Mouse (Mus musculus) intestine, embryonic 16.5 days (tissue): Measurements from ENCODE around the gene Epas1. TPM values are rescaled to one million over a fixed set of nuclear protein-coding genes. Genes with fewer than 3 reads are reported as not detected.

ENCODE experiments used
- ATAC-seq: fragments of 200-750 bp; cut with Nextera tagmentation; 2 replicates; pipeline ENCODE4 v1.8.0; 2017; ENCODE audit warnings: moderate TSS enrichment, moderate library complexity
- H3K27ac ChIP-seq: fragments of 300-500 bp; sonication (generic); 2 replicates; pipeline ENCODE4 v1.5.1; 2014; ENCODE audit warnings: mild to moderate bottlenecking, low read length
- H3K27me3 ChIP-seq: fragments of 300-500 bp; sonication (generic); replicated peaks from 2 replicates; pipeline ENCODE4 v1.6.1; 2014; ENCODE audit warnings: low read length, control low read depth, mixed read lengths; ENCODE audit not compliant: control insufficient read depth, insufficient read depth
- H3K36me3 ChIP-seq: fragments of 300-500 bp; sonication (generic); 2 replicates; pipeline ENCODE4 v1.6.1; 2014; ENCODE audit warnings: low read length, control low read depth; ENCODE audit not compliant: control insufficient read depth, insufficient read depth
- H3K4me1 ChIP-seq: fragments of 300-500 bp; sonication (generic); 2 replicates; pipeline ENCODE4 v1.6.1; 2014; ENCODE audit warnings: low read length, control low read depth, mixed read lengths; ENCODE audit not compliant: control insufficient read depth, insufficient read depth
- H3K4me2 ChIP-seq: fragments of 300-500 bp; sonication (generic); 2 replicates; pipeline ENCODE4 v1.6.1; 2014; ENCODE audit warnings: low read depth, low read length, control low read depth
- H3K4me3 ChIP-seq: fragments of 300-500 bp; sonication (generic); 2 replicates; pipeline ENCODE4 v1.5.1; 2014; ENCODE audit warnings: mild to moderate bottlenecking, low read length
- H3K9ac ChIP-seq: fragments of 300-500 bp; sonication (generic); 2 replicates; pipeline ENCODE4 v1.6.1; 2014; ENCODE audit warnings: low read depth, low read length
- H3K9me3 ChIP-seq: fragments of 300-500 bp; sonication (generic); 2 replicates; pipeline ENCODE4 v1.6.1; 2016; ENCODE audit warnings: low read length, control low read depth; ENCODE audit not compliant: control insufficient read depth
- WGBS: fragments of 180-500 bp; shearing (Covaris S2); extraction: QIAGEN DNeasy Blood & Tissue Kit; methylation state at CpG from one replicate; pipeline ENCODE4 v1.1.7; 2014; 5-methylcytosine and 5-hydroxymethylcytosine counted together
- polyA plus RNA-seq: library from polyadenylated mRNA; unstranded; fragments of >200 nt; fragmentation: Nextera tagmentation; extraction: Ambion mirVana; gene quantifications from 2 replicates; pipeline ENCODE4 v1.2.1, GENCODE M21; 2015

The Epas1 gene
- polyA plus RNA-seq, 1 experiment from 2014 or later: 4.0 TPM

DNA sequence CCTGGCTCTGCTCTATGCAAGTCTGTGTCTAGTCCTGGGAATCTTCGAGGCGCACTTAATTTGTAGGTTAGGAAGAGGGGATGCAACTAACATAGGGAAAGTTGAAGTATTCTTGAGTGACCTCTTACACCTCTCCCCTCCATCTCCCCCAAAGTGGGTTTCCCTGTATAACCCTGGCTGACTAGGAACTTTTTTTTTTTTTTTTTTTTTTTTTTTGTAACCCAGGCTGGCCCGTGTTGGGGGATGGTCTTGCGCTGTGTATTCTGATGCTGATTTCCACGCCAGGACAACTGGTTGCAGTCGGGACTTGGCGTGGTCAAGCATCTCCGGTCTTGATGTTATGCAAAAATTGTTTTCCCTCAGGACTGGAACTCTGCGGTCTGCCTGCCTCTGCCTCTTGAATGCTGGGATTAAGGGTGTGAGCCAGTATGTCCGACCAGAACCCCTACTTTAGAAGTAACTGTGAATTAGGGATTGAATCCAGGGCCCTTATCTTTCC lies 2.1 kb upstream of the Epas1 start:
- ATAC-seq: no peak
- peaks cover 20% of the 10 kb centered on the region for H3K27me3 ChIP-seq
- no peaks in the 10 kb centered on the region for H3K9me3 ChIP-seq
- WGBS: 78% methylated on average over 10 of the region's 10 CpGs
- H3K27ac ChIP-seq: no peak overlapping the region
- no peak overlapping the region for H3K9ac ChIP-seq
- no peaks in the 10 kb centered on the region for H3K36me3 ChIP-seq
- H3K4me3 ChIP-seq: no peak overlapping the region
- H3K4me1 ChIP-seq: peaks cover 12% of the 10 kb centered on the region; the same call in 1 of the 2 replicates
- H3K4me2 ChIP-seq: no peak overlapping the region

- no peaks in the 10 kb centered on the region for H3K36me3 ChIP-seq
- H3K4me3 ChIP-seq: peak overlapping the region; percentile 61
- H3K4me2 ChIP-seq: peak overlapping the region; percentile 91
- H3K9ac ChIP-seq: peak overlapping the region; percentile 61
- H3K4me1 ChIP-seq: peaks cover 12% of the 10 kb centered on the region; the same call in 1 of the 2 replicates
- H3K27me3 ChIP-seq: peaks cover 23% of the 10 kb centered on the region
- under 1% methylated on average over 55 of the region's 55 CpGs for WGBS
- H3K9me3 ChIP-seq: no peaks in the 10 kb centered on the region
- H3K27ac ChIP-seq: no peak overlapping the region
- ATAC-seq: peak; percentile 75
Observed at GRCm38 (mm10) chr17:86753931-86754805, 668 bp downstream of the Epas1 start.

DNA sequence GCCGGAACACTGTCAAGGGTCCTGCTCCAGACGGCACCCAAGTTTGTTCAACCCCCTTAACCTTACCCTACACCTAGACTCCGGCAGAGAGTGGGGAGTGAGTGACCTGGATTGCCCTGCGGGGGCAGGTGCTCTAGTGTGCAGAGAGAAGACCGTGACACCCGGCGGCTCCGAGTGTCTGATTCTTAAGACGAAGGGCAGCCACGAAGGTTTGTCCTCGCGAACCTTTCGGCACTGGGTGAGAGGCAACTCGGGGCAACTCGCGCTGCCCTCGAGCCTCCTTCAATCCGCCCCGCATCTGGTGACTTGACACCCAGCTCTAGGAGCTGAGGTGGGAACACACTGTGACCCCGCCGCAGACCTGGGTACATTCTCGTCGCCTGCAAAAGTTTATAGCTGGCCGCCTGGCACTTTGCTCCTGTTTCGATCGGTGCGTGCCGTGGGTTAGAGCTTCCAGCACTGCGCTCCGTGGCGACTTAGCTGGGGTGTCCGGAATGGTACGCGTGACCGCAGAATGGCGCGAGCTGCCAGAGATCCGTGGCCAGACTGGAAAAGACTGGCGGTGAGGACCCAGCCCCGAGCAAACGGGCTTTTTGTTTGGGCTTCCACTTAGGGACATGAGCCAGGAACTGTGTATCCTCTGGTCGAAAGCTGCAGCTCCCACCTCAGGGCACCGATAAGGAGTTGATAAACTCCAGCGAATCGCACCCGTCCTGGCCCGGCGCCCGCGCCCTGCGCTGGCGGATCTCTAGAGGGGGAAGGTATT lies 1.5 kb downstream of the Epas1 start:
- H3K9ac ChIP-seq: peak overlapping the region; percentile 61
- H3K9me3 ChIP-seq: no peaks in the 10 kb centered on the region
- H3K36me3 ChIP-seq: no peaks in the 10 kb centered on the region
- H3K4me2 ChIP-seq: peak overlapping the region; percentile 91
- no peak overlapping the region for H3K27ac ChIP-seq
- H3K27me3 ChIP-seq: peaks cover 23% of the 10 kb centered on the region
- ATAC-seq: no peak
- peaks cover 12% of the 10 kb centered on the region; the same call in 1 of the 2 replicates for H3K4me1 ChIP-seq
- 3% methylated on average over 52 of the region's 52 CpGs for WGBS
- H3K4me3 ChIP-seq: peak overlapping the region; percentile 61

DNA sequence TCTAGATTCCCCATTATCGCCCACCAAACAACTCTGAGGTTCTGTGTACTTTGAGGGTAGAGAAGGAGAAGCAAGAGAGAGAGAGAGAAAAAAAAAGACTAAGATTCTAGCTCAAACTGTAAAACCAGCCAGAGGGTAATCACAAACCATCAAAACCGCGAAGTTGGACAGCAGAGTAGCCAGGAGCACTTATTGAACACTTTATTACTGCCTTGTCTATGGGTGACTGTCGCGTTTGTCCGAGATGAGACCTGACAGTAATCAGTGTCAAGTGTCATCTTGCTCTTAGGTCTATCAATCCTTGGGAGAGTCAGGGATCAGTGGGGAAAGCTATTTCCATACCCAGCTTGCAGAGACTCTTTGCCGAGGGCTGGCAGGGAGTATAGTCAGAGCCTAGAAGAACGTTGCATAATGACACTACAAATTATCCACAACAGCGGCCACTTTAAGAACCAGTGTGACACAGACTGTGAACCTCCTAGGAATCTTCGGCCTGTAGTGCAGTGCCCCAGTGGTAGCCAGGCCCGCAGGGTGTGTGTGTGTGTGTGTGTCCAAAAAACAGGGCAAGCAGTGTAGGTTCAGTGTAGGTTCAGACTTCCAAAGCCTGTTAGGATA lies 2.2 kb downstream of the Epas1 start:
- H3K9me3 ChIP-seq: no peaks in the 10 kb centered on the region
- peaks cover 23% of the 10 kb centered on the region for H3K27me3 ChIP-seq
- H3K4me1 ChIP-seq: peaks cover 12% of the 10 kb centered on the region; the same call in 1 of the 2 replicates
- ATAC-seq: no peak
- H3K9ac ChIP-seq: peak overlapping the region; percentile 61; the same call in 1 of the 2 replicates
- peak overlapping the region; percentile 61 for H3K4me3 ChIP-seq
- peak overlapping the region; percentile 91 for H3K4me2 ChIP-seq
- WGBS: 32% methylated on average over 11 of the region's 11 CpGs
- no peak overlapping the region for H3K27ac ChIP-seq
- no peaks in the 10 kb centered on the region for H3K36me3 ChIP-seq

GRCm38 (mm10) chr17:86757621-86758020 lies 4.1 kb downstream of the Epas1 start:
- no peak overlapping the region for H3K4me2 ChIP-seq

DNA sequence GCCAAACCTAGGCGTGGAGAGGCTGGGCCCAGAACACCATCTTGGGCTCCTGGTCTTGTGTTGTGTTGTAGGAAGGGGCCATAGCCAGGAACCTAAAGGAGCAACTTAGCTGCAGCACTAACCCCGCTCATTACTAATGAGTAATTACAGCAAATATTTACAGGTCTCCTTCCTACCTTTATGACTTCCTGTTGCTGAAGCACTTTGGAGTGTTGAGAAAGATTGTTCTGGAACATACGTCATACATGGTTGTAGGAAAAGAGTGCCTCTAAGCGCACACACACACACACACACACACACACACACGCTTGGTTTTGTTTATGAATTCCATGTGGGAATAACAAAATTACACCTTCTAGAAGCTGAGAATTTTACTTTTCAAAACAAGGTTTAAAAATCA lies 8.4 kb downstream of the Epas1 start:
- Histone ChIP-seq H3K27ac (no peak overlapping the region), H3K9me3 (no peaks in the 10 kb centered on the region), H3K9ac (no peak overlapping the region), H3K4me1 (0 out of 2 replicates have a peak, but pooled peaks cover 2% of the 10 kb centered on the region), H3K36me3 (no peaks in the 10 kb centered on the region), H3K4me3 (no peak overlapping the region), H3K4me2 (no peak overlapping the region), H3K27me3 (no peaks in the 10 kb centered on the region)
- 75% methylated on average over 5 of the region's 5 CpGs for WGBS
- no peak for ATAC-seq

More at GRCm38 (mm10) chr17:86757621-86758020, 4.1 kb downstream of the Epas1 start:
- Histone ChIP-seq H3K27ac (no peak overlapping the region), H3K36me3 (no peaks in the 10 kb centered on the region), H3K4me3 (no peak overlapping the region), H3K4me1 (peaks cover 12% of the 10 kb centered on the region; the same call in 1 of the 2 replicates), H3K27me3 (peaks cover 20% of the 10 kb centered on the region), H3K9me3 (no peaks in the 10 kb centered on the region), H3K9ac (no peak overlapping the region)
- WGBS: 28% methylated on average over 2 of the region's 2 CpGs
- ATAC-seq: no peak

GRCm38 (mm10) chr17:86762479-86763242 lies 9.2 kb downstream of the Epas1 start:
- WGBS: 71% methylated on average over 11 of the region's 11 CpGs

DNA sequence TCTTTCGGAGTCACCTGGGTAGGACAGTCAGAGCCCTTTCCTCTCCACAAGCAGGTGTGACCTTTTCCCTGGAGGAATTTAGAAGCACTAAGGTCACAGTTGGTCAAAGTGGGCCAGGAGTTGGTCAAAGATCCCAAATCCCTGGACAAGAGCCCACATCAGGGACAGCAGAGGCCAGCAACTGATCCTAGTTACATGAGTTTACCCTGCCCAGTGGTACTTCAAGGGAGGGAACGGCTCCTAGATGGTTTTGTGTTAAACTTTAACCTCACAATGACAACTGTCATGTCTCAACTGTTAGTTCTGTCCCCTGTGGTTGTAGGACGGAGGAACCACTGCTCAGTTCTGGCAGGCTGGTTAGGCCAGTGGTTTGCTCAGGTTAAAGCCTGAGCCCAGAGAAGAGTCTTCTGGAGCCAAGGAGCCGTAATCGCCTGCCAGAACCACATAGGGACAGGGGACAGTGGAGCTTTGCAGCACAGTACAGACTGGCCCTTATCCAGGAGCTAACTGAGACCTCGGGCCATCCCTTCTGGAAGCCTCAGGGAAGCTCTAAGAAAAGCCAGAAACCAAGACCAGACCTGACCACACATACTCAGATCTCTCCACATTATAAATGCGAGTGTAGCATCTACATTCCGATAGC lies 12.4 kb downstream of the Epas1 start:
- 90% methylated on average over 8 of the region's 8 CpGs for WGBS

More at GRCm38 (mm10) chr17:86762479-86763242, 9.2 kb downstream of the Epas1 start:
- Histone ChIP-seq H3K27ac (no peak overlapping the region), H3K9ac (no peak overlapping the region), H3K4me3 (no peak overlapping the region), H3K4me1 (peaks cover 2% of the 10 kb centered on the region; the same call in 1 of the 2 replicates), H3K27me3 (no peaks in the 10 kb centered on the region), H3K36me3 (no peaks in the 10 kb centered on the region), H3K9me3 (no peaks in the 10 kb centered on the region), H3K4me2 (no peak overlapping the region)
- ATAC-seq: 0 out of 2 replicates have a peak, but pooled peaks have one; percentile 37

More for the DNA sequence above, 12.4 kb downstream of the Epas1 start:
- peaks cover 12% of the 10 kb centered on the region for H3K4me1 ChIP-seq
- no peak overlapping the region for H3K4me3 ChIP-seq
- no peak overlapping the region for H3K9ac ChIP-seq
- ATAC-seq: no peak
- no peaks in the 10 kb centered on the region for H3K9me3 ChIP-seq
- H3K4me2 ChIP-seq: no peak overlapping the region
- no peaks in the 10 kb centered on the region for H3K27me3 ChIP-seq
- H3K27ac ChIP-seq: no peak overlapping the region
- no peaks in the 10 kb centered on the region for H3K36me3 ChIP-seq
